Comparison of ENCODE assay signal across 22 mouse cellular contexts in genomic region chr16:78685160-78685559, GRCm38 (mm10).
DNase-seq lines count a peak whose midpoint lies in the region; ATAC-seq and TF ChIP-seq lines count a peak whose summit lies in the region.
"Had no signal": no experiment of that assay in that cellular context is flagged by ENCODE, and none has a peak within 500 bp of the region (broad histone marks: within the 10 kb centered on the region; RNA-seq: fewer than 3 reads in every experiment).

No protein-coding gene starts in this region.

- no peaks in the 10 kb centered on the region for H3K9me3 ChIP-seq in embryonic facial prominence, embryonic 10.5 days
- H3K9me3 ChIP-seq in embryonic facial prominence, embryonic 11.5 days (replicated peaks; ENCODE audit: control insufficient read depth, low read length) = no peaks in the 10 kb centered on the region
- no peaks in the 10 kb centered on the region for H3K9me3 ChIP-seq in midbrain, embryonic 16.5 days (replicated peaks; ENCODE audit: control insufficient read depth, low read length, poor library complexity, severe bottlenecking)
- H3K9me3 ChIP-seq: embryonic facial prominence, embryonic 12.5 days; embryonic facial prominence, embryonic 15.5 days; forebrain, embryonic 10.5 days; forebrain, embryonic 12.5 days had no signal

- no peak for ATAC-seq in embryonic facial prominence, embryonic 11.5 days (replicated peaks; ENCODE audit: insufficient number of reproducible peaks, low FRiP score, low TSS enrichment, low read depth)
- ATAC-seq in midbrain, embryonic 16.5 days = no peak
- ATAC-seq: forebrain, embryonic 14.5 days; forebrain, embryonic 16.5 days had no signal

- DNase-seq in embryonic facial prominence, embryonic 10.5 days (ENCODE audit: low spot score) = peak; percentile 17
- peak; percentile 38 for DNase-seq in embryonic facial prominence, embryonic 11.5 days (ENCODE audit: low spot score)
- DNase-seq in mesoderm, embryonic 11.5 days (ENCODE audit: low read depth, low spot score) = peak; percentile 34
- no peak for DNase-seq in layer of hippocampus, adult 2 months (ENCODE audit: low spot score in 2 of 2)
- DNase-seq: adrenal gland, adult 2 months; adrenal gland, postnatal 10 days; adrenal gland, postnatal 25 days; cerebellum, adult 11 months; cerebellum, adult 18-20 months; cerebellum, adult 8-10 months; cerebellum, adult 9-11 months; cerebellum, postnatal 14 days; cerebellum, postnatal 36 days; embryo, embryonic 11 days had no signal

- no peak for TF ChIP-seq CTCF in layer of hippocampus, adult 2 months (conservative IDR thresholded peaks at IDR 0.05)

- H3K27ac ChIP-seq in embryonic facial prominence, embryonic 10.5 days (replicated peaks) = no peak overlapping the region
- no peak overlapping the region for H3K27ac ChIP-seq in embryonic facial prominence, embryonic 11.5 days (replicated peaks; ENCODE audit: low read depth, low read length)
- no peak overlapping the region for H3K27ac ChIP-seq in layer of hippocampus, adult 2 months
- H3K27ac ChIP-seq in midbrain, embryonic 16.5 days (ENCODE audit: low read length) = no peak overlapping the region
- H3K27ac ChIP-seq: embryonic facial prominence, embryonic 12.5 days; embryonic facial prominence, embryonic 15.5 days; forebrain, embryonic 10.5 days; forebrain, embryonic 12.5 days had no signal

- H3K36me3 ChIP-seq in embryonic facial prominence, embryonic 10.5 days (replicated peaks) = no peaks in the 10 kb centered on the region
- no peaks in the 10 kb centered on the region for H3K36me3 ChIP-seq in embryonic facial prominence, embryonic 11.5 days (replicated peaks; ENCODE audit: control insufficient read depth, insufficient read depth, low read depth, low read length)
- H3K36me3 ChIP-seq in midbrain, embryonic 16.5 days (ENCODE audit: control insufficient read depth, insufficient read depth, low read length) = no peaks in the 10 kb centered on the region
- H3K36me3 ChIP-seq: embryonic facial prominence, embryonic 12.5 days; embryonic facial prominence, embryonic 15.5 days; forebrain, embryonic 10.5 days; forebrain, embryonic 12.5 days had no signal

- no peaks in the 10 kb centered on the region for H3K27me3 ChIP-seq in embryonic facial prominence, embryonic 10.5 days (replicated peaks; ENCODE audit: low read depth, poor library complexity, severe bottlenecking)
- no peaks in the 10 kb centered on the region for H3K27me3 ChIP-seq in embryonic facial prominence, embryonic 11.5 days (ENCODE audit: control insufficient read depth, insufficient read depth, low read length)
- no peaks in the 10 kb centered on the region for H3K27me3 ChIP-seq in midbrain, embryonic 16.5 days (ENCODE audit: control insufficient read depth, insufficient read depth, low read depth, low read length)
- H3K27me3 ChIP-seq: embryonic facial prominence, embryonic 12.5 days; embryonic facial prominence, embryonic 15.5 days; forebrain, embryonic 12.5 days had no signal

- no peak overlapping the region for H3K4me3 ChIP-seq in embryonic facial prominence, embryonic 10.5 days
- H3K4me3 ChIP-seq in embryonic facial prominence, embryonic 11.5 days (ENCODE audit: low read depth, low read length) = no peak overlapping the region
- no peak overlapping the region for H3K4me3 ChIP-seq in layer of hippocampus, adult 2 months
- H3K4me3 ChIP-seq in midbrain, embryonic 16.5 days (ENCODE audit: low read depth, low read length) = no peak overlapping the region
- H3K4me3 ChIP-seq: embryonic facial prominence, embryonic 12.5 days; embryonic facial prominence, embryonic 15.5 days; erythroblast, embryonic 14.5 days; forebrain, embryonic 10.5 days; forebrain, embryonic 12.5 days had no signal

- no peak overlapping the region for H3K4me2 ChIP-seq in embryonic facial prominence, embryonic 11.5 days (ENCODE audit: low read depth, low read length)
- no peak overlapping the region for H3K4me2 ChIP-seq in midbrain, embryonic 16.5 days (ENCODE audit: low read length)
- H3K4me2 ChIP-seq: embryonic facial prominence, embryonic 12.5 days; embryonic facial prominence, embryonic 15.5 days; forebrain, embryonic 12.5 days had no signal

- 31% methylated on average over 1 of the region's 1 CpGs for WGBS in embryonic facial prominence, embryonic 10.5 days
- WGBS in embryonic facial prominence, embryonic 11.5 days = 36% methylated on average over 1 of the region's 1 CpGs
- 63% methylated on average over 1 of the region's 1 CpGs for WGBS in midbrain, embryonic 16.5 days

- no peak overlapping the region for H3K9ac ChIP-seq in embryonic facial prominence, embryonic 11.5 days (replicated peaks; ENCODE audit: low read length)
- H3K9ac ChIP-seq in midbrain, embryonic 16.5 days (ENCODE audit: low read depth, low read length) = no peak overlapping the region
- H3K9ac ChIP-seq: embryonic facial prominence, embryonic 12.5 days; embryonic facial prominence, embryonic 15.5 days; forebrain, embryonic 12.5 days had no signal

- H3K4me1 ChIP-seq in embryonic facial prominence, embryonic 10.5 days = peaks cover 6% of the 10 kb centered on the region
- no peaks in the 10 kb centered on the region for H3K4me1 ChIP-seq in embryonic facial prominence, embryonic 11.5 days (ENCODE audit: control insufficient read depth, insufficient read depth, low read length)
- no peaks in the 10 kb centered on the region for H3K4me1 ChIP-seq in midbrain, embryonic 16.5 days (ENCODE audit: control insufficient read depth, insufficient read depth, low read length)
- H3K4me1 ChIP-seq: forebrain, embryonic 10.5 days; forebrain, embryonic 12.5 days had no signal

Comparison
In these comparisons a context has a peak if more than half of its experiments do, and no peak if none do; other contexts are left out.
1. DNase-seq: peak in embryonic facial prominence, embryonic 10.5 days (single experiment), embryonic facial prominence, embryonic 11.5 days (single experiment) and mesoderm, embryonic 11.5 days (single experiment); none in layer of hippocampus, adult 2 months (0 of 2).